Mouse (Mus musculus) erythroblast, embryonic 14.5 days (primary cell): ENCODE measurements around the gene Nans.

Experiments
- GATA1 ChIP-seq: IDR thresholded peaks from 2 replicates; pipeline ENCODE4 v1.6.1; 2012; ENCODE audit warnings: low read length, inconsistent platforms, mixed read lengths
- TAL1 ChIP-seq: IDR thresholded peaks from 3 replicates; pipeline ENCODE4 v1.6.1; 2012; ENCODE audit warnings: low read length, inconsistent platforms, mixed read lengths

DNA sequence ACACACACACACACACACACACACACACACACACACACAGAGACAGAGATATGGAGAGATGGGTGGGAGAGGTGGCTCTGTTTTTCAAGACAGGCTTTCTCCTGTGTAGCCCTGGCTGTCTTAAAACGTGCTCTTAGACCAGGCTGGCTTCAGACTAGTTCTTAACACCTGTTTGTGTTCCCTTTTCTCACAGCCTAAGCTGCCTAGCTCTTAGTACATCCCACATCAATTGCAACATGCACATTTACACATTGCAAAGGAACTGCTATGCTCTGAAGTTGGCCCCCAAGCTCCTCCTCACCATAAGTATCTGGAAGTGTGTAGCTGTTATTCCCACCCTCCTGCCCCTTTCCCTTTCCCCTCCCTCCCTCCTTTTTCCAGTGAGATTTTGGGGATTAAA lies 41.6 kb upstream of the Nans start:
- TF ChIP-seq TAL1 (no peak), GATA1 (no peak)
